Mouse (Mus musculus): ENCODE results near the gene Psmd9. TPM values are rescaled to one million over a fixed set of nuclear protein-coding genes. Genes with fewer than 3 reads are reported as not detected.

Psmd9 gene
- polyA plus RNA-seq, 1 experiment from 2014 or later = 68.5 TPM

DNA sequence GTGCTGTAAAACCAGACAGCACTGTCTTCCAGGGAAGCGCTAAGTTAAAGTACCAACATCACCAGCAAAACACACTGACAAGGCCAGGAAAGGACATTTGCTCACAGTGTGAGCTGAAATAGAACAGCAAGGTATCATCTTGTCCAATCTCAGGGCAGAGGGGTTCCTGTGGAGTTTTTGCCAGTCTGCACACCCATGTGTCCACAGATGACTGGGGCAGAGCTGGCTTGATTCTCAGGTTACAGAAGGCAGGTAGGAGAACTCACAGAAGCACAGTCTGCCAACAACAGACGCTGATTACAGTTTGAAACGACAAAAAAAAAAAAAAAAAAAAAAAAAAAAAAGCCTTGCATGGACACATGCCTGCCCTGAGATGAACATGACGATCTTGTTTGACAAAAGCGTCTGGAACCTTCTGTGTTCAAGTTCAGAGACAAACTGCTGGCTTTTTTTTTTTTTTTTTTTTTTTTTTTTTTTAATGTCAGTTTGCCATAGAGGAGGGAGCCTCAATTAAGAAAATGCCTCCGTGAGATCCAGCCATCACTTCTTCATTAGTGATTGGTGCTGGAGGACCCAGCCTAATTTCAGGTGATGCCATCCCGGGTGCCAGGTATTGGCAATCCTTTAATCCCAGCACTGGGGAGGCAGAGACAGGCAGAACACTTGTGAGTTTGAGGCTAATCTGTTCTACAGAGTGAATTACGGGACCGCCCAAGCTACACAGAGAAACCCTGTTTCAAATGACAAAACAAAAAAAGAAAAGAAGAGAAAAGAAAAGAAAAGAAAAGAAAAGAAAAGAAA lies 112.3 kb downstream of the Psmd9 start:
- H3K4me2 ChIP-seq (replicated peaks) = no peak overlapping the region
- no peak overlapping the region for H3K4me3 ChIP-seq (replicated peaks)
- no peak for ATAC-seq
- no peaks in the 10 kb centered on the region for H3K4me1 ChIP-seq (replicated peaks)
- 72% methylated on average over 9 of the region's 9 CpGs for WGBS
- H3K9ac ChIP-seq = no peak overlapping the region
- H3K27me3 ChIP-seq (replicated peaks) = no peaks in the 10 kb centered on the region
- H3K27ac ChIP-seq = no peak overlapping the region
- H3K9me3 ChIP-seq = no peaks in the 10 kb centered on the region
- H3K36me3 ChIP-seq = no peaks in the 10 kb centered on the region

DNA sequence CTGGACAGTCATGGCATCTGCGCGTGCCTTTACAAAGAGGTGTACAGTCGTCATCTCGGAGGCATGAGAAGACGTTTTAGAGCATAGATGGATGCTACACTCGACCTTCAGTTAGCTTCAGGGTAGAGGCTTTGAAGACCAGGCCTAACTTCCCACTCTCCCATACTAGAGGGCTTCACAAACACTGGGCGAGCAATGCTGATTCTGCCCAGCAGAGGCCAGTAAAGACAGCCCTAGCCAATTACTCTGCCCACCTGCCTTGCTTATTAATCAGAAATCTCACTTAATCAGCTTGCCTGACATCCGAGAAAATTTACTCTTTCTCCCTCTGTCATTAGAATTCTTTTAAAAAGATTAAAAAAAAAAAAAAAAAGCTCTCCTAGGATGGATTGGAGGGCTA lies 116.0 kb downstream of the Psmd9 start:
- ATAC-seq = no peak
- Histone ChIP-seq H3K9me3 (no peaks in the 10 kb centered on the region), H3K36me3 (no peaks in the 10 kb centered on the region), H3K4me3 (replicated peaks) (no peak overlapping the region), H3K9ac (no peak overlapping the region), H3K27ac (no peak overlapping the region), H3K4me1 (replicated peaks) (no peaks in the 10 kb centered on the region), H3K4me2 (replicated peaks) (no peak overlapping the region), H3K27me3 (replicated peaks) (no peaks in the 10 kb centered on the region)
- 41% methylated on average over 8 of the region's 8 CpGs for WGBS

DNA sequence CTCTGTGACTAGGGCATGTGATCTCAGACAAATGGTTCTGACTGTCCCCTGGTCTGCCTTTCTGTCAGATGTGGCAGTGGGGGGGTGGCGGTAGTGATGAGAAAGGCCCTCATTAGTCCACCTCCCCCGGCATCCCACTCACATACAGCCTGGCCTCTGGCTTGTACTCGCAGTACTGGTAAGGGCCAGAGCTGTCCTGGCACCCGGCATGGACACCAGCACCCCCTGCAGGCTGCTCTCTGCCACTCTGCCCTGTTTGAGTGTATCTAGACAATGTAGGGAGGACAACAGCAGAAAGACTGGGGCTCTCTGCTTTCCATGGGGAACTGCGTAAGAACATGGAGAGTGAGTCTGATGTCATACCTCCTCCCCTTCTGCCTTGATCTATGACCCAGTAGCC lies 118.9 kb downstream of the Psmd9 start:
- no peaks in the 10 kb centered on the region for H3K9me3 ChIP-seq
- H3K4me1 ChIP-seq (replicated peaks) = no peaks in the 10 kb centered on the region
- ATAC-seq = no peak
- H3K4me3 ChIP-seq (replicated peaks) = no peak overlapping the region
- H3K9ac ChIP-seq = no peak overlapping the region
- H3K36me3 ChIP-seq = no peaks in the 10 kb centered on the region
- no peaks in the 10 kb centered on the region for H3K27me3 ChIP-seq (replicated peaks)
- no peak overlapping the region for H3K4me2 ChIP-seq (replicated peaks)
- no peak overlapping the region for H3K27ac ChIP-seq
- 85% methylated on average over 5 of the region's 5 CpGs for WGBS

GRCm38 (mm10) chr5:123294653-123295052 lies 125.4 kb downstream of the Psmd9 start:
- ATAC-seq = no peak
- H3K4me3 ChIP-seq (replicated peaks) = no peak overlapping the region
- no peaks in the 10 kb centered on the region for H3K4me1 ChIP-seq (replicated peaks)
- no peak overlapping the region for H3K27ac ChIP-seq
- no peaks in the 10 kb centered on the region for H3K36me3 ChIP-seq
- WGBS = 77% methylated on average over 9 of the region's 9 CpGs
- H3K9me3 ChIP-seq = no peaks in the 10 kb centered on the region
- H3K9ac ChIP-seq = no peak overlapping the region
- no peaks in the 10 kb centered on the region for H3K27me3 ChIP-seq (replicated peaks)
- H3K4me2 ChIP-seq (replicated peaks) = no peak overlapping the region

DNA sequence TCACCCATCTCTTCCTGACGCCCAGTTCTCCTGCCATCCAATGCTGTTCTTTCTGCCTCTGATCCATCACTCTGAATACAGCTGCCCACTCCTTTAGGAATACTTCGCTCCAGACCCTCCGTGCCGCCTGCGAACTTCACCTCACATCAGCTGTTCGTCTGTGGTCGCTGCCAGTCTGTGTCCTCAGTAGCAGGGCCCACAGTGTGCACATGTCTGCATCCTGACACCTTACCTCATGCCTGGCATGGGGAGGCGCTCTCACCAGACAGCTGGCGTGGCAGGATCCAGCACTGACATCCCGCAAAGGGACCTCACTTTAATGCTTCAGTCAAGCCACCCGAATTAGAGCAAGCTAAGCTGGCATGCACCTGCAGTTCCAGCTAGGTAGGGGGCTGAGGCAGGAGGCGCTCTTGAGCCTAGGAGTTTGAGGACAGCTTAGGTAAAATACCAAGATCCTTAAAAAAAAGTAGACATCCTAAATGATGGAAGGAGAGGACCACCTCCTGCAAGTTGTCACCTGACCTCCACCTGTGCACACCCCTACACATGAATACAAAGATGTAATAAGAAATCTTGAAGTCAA lies 127.1 kb downstream of the Psmd9 start:
- Histone ChIP-seq H3K9ac (no peak overlapping the region), H3K27ac (no peak overlapping the region), H3K27me3 (replicated peaks) (no peaks in the 10 kb centered on the region), H3K36me3 (no peaks in the 10 kb centered on the region), H3K4me1 (replicated peaks) (no peaks in the 10 kb centered on the region; the same call in 1 of the 2 replicates), H3K4me3 (replicated peaks) (no peak overlapping the region), H3K4me2 (replicated peaks) (no peak overlapping the region), H3K9me3 (no peaks in the 10 kb centered on the region)
- 68% methylated on average over 12 of the region's 12 CpGs for WGBS
- no peak for ATAC-seq

GRCm38 (mm10) chr5:123296972-123297754 lies 128.0 kb downstream of the Psmd9 start:
- WGBS = 58% methylated on average over 23 of the region's 23 CpGs
- Histone ChIP-seq H3K4me2 (replicated peaks) (no peak overlapping the region), H3K4me1 (replicated peaks) (no peaks in the 10 kb centered on the region; the same call in 1 of the 2 replicates), H3K4me3 (replicated peaks) (no peak overlapping the region), H3K9ac (no peak overlapping the region), H3K27ac (no peak overlapping the region), H3K36me3 (no peaks in the 10 kb centered on the region), H3K27me3 (replicated peaks) (no peaks in the 10 kb centered on the region), H3K9me3 (no peaks in the 10 kb centered on the region)
- ATAC-seq = no peak

- 73% methylated on average over 7 of the region's 7 CpGs for WGBS
- Histone ChIP-seq H3K9ac (no peak overlapping the region), H3K9me3 (no peaks in the 10 kb centered on the region), H3K4me2 (replicated peaks) (no peak overlapping the region), H3K27ac (no peak overlapping the region), H3K36me3 (no peaks in the 10 kb centered on the region), H3K4me3 (replicated peaks) (no peak overlapping the region), H3K4me1 (replicated peaks) (no peaks in the 10 kb centered on the region; the same call in 1 of the 2 replicates), H3K27me3 (replicated peaks) (no peaks in the 10 kb centered on the region)
- ATAC-seq = no peak
Measured at GRCm38 (mm10) chr5:123297830-123298229, 128.6 kb downstream of the Psmd9 start.

DNA sequence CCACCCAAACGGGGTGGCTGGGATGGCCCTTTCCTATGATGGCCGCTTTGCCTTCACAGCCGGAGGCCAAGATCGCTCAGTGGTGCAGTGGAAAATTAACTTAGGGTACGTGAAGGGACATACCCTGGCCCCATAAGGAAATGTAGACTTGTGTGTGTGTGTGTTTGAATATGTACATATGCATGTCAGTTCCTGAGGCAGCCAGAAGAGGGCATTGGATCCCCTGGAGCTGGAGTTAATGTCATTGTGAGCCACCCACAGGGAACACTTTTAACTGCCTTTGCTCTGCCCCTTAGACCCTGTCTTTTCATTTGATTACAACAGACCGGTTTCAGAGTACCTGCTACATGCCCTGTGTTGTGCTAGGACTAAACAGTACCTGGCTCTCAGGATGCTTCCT lies 129.3 kb downstream of the Psmd9 start:
- Histone ChIP-seq H3K9ac (no peak overlapping the region), H3K27ac (no peak overlapping the region), H3K9me3 (no peaks in the 10 kb centered on the region), H3K4me3 (replicated peaks) (no peak overlapping the region), H3K27me3 (replicated peaks) (no peaks in the 10 kb centered on the region), H3K36me3 (no peaks in the 10 kb centered on the region), H3K4me1 (replicated peaks) (no peaks in the 10 kb centered on the region; the same call in 1 of the 2 replicates), H3K4me2 (replicated peaks) (no peak overlapping the region)
- no peak for ATAC-seq
- WGBS = 90% methylated on average over 6 of the region's 6 CpGs

Other genes starting within 250 kb of the Psmd9 start
- gene Kdm2b, start 179.6 kb upstream of the Psmd9 start, polyA plus RNA-seq (2015; fragmentation: Nextera tagmentation; extraction: Ambion mirVana) = 27.2 and 29.4 TPM in 2 replicates
- gene Orai1, start 154.3 kb upstream of the Psmd9 start, polyA plus RNA-seq (2015; fragmentation: Nextera tagmentation; extraction: Ambion mirVana) = 18.9 and 19.3 TPM in 2 replicates
- 0.45 TPM in 1 of 2 replicates, not detected in the other for gene Morn3, start 122.4 kb upstream of the Psmd9 start, polyA plus RNA-seq (2015; fragmentation: Nextera tagmentation; extraction: Ambion mirVana)
- gene Tmem120b, start 101.0 kb upstream of the Psmd9 start, polyA plus RNA-seq (2015; fragmentation: Nextera tagmentation; extraction: Ambion mirVana) = 8.4 and 10.1 TPM in 2 replicates
- gene Rhof, start 36.7 kb upstream of the Psmd9 start, polyA plus RNA-seq (2015; fragmentation: Nextera tagmentation; extraction: Ambion mirVana) = 1.7 and 2.3 TPM in 2 replicates
- gene Setd1b, start 27.2 kb upstream of the Psmd9 start, polyA plus RNA-seq (2015; fragmentation: Nextera tagmentation; extraction: Ambion mirVana) = 7.6 and 8.4 TPM in 2 replicates
- gene Hpd, start 13.3 kb downstream of the Psmd9 start, polyA plus RNA-seq (2015; fragmentation: Nextera tagmentation; extraction: Ambion mirVana) = 4.7 and 6.8 TPM in 2 replicates
- gene Wdr66, start 82.7 kb downstream of the Psmd9 start, polyA plus RNA-seq (2015; fragmentation: Nextera tagmentation; extraction: Ambion mirVana) = 0.74 and 0.79 TPM in 2 replicates
- 15.9 and 16.4 TPM in 2 replicates for gene Bcl7a, start 174.4 kb downstream of the Psmd9 start, polyA plus RNA-seq (2015; fragmentation: Nextera tagmentation; extraction: Ambion mirVana)
- 19.2 and 22.4 TPM in 2 replicates for gene Mlxip, start 225.4 kb downstream of the Psmd9 start, polyA plus RNA-seq (2015; fragmentation: Nextera tagmentation; extraction: Ambion mirVana)